Mouse (Mus musculus): ENCODE data around the gene Nectin1.

The Nectin1 gene

DNA sequence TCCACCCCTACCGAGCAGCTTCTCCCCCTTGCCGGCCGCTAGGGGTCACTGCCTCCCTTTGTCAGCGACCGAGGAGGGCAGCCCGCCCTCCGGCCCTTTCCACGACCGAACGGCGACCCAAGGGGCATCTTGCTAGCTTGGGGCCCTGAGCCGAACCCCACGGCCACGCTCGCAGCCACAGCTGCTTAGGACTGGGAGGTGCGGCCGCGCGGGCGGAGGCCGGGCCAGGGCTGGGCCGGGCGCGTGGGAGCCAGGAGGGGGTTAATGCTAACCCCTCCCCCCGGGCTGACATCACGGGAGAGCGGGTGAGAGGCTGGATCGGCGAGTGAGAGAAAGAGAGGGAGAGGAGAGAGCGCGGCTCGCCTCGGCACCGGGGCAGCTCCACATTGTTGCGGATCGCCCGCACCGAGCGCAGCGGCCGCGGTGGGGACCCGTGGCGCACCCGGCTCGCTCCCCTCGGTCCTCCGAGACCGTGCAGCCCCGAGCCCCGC is at the start of gene Nectin1:
Gene Nectin1, plus strand, starts transcription at position 338 of the 491 bp plus-strand sequence.
- in situ Hi-C loops (cut with MboI; ENCODE audit: low sequenced_read_pairs), result loop anchor here (5.0 kb wide), 1 partner anchor 54 kb away; no protein-coding TSS in a partner anchor

DNA sequence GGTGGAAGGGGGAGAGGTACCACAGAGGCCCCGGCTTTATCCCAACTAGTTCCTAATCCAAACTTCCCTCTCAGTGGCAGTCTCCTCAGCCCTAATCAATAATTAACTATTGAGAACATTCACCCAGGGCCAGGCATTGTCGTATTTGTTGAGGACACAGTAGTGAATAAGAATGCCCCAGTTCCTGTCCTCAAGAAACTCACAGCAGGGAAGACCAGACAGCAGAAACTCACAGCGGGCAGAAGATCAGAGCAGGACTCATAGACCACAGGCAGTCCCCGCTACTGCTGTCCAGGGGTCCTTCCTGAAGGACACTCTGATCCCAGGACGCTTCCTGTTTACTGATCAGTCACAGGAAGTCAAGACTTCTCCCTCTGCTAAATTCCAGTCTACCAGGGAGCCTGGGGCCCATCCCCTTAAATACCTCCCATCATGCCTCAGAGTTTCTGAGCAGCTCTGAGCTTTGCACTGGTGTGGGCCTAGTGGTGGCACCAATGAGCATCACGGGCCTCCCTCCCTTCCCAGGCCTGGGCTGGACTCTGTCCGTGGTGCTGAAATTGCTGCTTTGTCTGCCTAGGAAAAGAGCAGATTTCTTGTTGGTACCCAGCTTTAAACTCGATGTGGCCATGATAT is 45.6 kb upstream of the Nectin1 start:
- in situ Hi-C loops (cut with MboI; ENCODE audit: low sequenced_read_pairs), result no loop called here

DNA sequence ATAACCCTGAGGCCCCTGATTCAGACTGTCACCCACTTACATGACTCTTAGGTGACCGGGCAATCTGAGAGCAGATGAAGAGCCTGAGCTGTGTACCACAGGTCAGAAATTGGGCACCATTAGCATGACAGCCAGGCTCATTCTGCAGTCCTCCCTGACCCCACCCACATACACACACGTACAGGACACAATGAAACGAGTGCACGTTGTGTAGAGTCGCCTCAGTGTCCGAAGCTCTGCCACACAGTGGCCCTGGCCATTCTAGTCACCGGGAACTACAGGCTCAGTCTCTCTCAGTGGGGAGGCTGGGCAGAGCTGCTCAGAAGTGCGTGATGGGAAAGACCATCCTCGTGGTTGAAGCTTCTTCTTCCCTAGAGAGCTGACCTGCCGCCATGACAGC is 44.9 kb upstream of the Nectin1 start:
- in situ Hi-C loops (cut with MboI; ENCODE audit: low sequenced_read_pairs), result no loop called here

DNA sequence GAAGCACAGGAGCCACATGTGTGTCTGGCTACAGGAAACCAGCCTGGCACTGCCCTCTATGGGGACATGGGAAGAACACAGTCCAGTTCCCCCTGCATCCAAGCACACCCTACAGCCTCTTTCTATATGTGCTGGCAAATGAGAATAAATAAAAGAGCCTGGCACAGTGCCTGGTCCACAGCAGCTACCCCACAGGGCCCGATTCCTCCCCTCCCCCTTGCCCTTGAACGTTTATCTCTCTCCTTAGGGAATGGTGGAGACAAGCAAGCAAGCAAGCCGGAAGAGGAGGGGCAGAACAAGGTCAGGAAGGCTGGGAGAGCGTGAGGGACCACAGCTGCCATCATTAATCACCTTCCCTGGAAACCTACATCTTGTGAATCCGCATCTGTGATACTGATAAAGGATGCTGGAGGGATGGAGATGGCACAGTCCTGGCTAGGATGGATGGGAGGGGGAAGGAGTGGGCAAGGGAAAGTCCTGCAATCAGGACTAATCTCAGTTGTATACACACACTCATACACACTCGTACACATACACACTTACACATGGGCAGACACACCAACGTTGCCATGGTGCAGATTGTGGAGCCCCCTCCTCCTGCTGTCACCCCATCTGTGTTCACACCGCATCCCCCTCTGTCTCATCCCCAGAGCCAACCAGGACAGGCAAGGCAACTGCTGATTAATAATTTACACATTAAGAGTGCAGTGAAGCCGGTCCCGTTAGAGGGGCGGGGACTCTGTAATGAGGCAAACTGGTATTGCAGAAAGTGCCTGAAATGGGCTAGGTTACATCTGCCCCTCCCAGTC is 44.2 kb upstream of the Nectin1 start:
- in situ Hi-C loops (cut with MboI; ENCODE audit: low sequenced_read_pairs), result no loop called here

DNA sequence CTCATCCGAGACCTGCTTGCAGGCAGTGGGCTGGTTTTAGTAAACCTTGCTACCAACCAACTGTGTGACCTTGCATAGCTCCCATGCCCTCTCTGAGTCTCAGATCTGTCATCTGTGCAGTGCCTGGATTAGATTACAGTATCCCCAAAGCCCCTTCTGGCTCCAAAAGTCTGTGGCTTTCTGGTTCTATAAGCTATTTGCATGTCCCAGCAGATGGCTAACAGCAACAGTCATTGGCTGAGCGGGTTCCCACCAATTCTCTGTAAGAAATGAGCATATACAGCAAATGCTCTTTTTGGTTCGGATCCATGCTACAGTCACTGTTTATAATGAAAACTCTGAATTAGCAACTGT is 43.6 kb upstream of the Nectin1 start:
- in situ Hi-C loops (cut with MboI; ENCODE audit: low sequenced_read_pairs), result no loop called here

DNA sequence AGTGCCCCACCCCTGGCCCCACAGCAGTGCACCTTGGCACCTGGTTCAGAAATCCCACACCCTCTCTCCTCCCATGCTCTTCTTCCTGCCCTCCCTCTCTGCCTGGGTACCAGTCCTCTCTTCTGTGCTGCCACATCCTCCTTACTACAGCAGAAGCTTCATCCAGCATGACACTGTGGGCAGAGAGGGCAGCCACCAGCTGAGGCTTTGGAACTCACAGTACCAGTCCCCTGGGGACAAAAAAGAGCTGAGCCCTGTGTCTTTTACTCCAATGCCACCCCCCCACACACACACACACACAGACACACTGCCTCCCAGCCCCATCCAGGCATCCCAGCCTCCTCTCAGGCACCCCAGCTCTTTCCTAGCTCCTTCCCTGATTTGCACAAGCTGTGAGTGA is 42.0 kb upstream of the Nectin1 start:
- in situ Hi-C loops (cut with MboI; ENCODE audit: low sequenced_read_pairs), result no loop called here

DNA sequence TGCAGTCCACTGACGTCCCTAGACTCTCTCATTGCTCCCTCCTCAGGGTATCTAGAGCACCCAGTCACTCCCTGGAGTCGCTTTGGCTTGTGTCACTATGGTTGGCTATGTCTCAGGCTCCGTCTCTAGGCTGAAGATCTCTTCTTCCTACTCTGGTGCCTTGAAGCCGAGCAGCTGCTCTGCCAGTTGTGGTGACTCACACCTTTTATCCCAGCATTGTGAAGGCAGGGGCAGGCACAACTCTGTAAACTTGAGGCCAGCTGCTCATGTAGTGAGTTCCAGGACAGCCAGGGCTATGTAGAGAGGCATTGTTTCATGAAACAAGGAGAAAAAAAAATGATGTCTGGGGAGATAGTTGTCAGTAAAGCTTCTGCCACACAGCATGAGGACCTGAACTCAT is 36.2 kb upstream of the Nectin1 start:
- in situ Hi-C loops (cut with MboI; ENCODE audit: low sequenced_read_pairs), result no loop called here

DNA sequence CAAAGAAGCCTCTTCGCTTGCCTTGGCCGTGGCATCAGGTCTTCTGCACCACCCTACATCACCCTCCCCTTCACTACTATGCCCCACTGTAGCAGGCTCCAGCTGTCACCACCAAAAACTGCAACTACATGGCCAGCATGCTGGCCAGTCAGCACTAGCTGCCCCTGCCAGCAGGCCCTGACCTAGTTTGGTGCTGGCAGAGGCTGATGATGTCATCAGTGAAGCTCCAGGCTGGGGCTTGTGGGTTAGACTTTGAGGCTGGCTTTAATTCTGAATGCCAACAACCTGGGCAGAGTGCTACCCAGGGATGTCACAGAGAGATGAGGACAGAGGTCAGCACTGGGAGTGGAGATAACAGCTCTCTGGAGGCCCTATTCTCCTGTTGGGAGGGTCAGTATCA is 35.1 kb upstream of the Nectin1 start:
- in situ Hi-C loops (cut with MboI; ENCODE audit: low sequenced_read_pairs), result no loop called here

DNA sequence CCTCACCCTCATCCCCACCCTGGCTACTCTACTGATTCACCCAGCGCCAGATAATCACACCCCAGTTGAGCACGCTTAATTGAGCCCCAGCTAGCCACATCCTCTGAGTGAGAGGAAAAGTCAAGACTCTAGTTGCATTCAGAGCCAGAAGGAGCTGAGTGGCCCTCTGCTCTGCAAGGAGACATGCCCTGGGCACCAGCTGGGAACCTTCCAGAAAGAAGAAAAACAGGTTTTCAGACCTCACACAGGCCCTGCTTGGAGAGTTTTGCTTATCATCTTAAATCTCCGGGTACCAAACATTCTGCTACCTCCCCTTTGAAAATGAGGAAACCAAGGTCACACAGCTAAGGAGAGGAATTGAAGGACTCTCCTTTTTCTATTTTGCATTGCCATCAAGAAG is 30.4 kb upstream of the Nectin1 start:
- in situ Hi-C loops (cut with MboI; ENCODE audit: low sequenced_read_pairs), result no loop called here

DNA sequence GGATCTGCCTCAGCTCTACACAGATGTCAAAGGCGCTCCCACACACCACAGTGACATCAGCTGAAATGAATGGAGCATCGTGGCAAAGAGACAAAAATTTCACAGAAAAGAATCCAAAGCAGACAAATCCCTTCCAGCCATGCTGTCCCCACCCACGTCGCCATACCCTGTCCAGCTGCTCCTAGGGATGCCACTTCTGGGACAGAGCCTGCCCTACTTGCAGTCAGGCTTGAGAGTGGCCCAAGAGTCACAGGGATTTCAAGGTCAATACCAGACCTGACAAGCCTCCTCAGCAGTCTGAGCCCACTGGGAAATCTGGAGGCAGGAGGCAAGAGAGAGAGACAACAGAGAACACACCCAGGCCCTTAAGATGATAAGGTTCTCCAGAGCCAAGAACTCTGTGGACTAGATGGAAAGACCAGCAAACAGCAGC is 24.4 kb upstream of the Nectin1 start:
- in situ Hi-C loops (cut with MboI; ENCODE audit: low sequenced_read_pairs), result no loop called here

DNA sequence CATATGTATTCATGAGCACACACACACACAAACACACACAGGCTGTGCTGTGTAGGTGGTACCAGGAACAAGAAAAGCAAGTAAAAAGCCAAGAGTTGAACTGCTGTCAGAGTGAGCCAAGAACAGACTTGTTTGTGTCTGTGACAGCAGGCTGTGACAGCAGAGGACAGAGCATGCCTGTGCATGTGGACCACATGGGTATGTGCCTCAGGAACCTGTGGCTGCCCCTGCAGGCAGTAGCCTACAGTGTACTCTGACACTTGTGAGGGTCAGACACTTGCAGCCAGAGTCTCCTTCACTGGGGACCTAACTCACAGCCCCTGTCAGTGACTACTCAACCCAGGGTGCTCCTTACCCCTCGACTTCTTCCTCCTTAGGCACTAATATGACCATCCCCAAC is 23.7 kb upstream of the Nectin1 start:
- in situ Hi-C loops (cut with MboI; ENCODE audit: low sequenced_read_pairs), result no loop called here

DNA sequence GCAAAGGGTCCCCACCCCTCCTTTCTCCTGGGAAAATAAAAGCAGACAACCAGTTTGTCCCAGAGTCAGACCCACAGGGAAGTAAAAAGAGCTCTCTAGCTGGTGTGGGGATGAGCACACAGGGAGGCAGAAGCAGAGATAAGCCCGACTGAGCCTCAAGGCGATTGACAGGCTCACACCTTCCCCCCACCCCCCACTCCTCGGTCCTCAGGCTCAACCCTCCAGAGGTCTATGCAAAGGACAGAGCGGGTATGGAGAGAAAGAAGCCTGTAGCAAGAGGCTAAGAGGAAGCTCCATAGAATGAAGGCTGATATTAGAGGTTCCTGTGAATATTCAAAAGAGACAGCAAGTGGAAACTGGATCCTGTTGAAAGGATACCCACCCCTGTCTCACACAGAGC is 19.7 kb upstream of the Nectin1 start:
- in situ Hi-C loops (cut with MboI; ENCODE audit: low sequenced_read_pairs), result no loop called here

DNA sequence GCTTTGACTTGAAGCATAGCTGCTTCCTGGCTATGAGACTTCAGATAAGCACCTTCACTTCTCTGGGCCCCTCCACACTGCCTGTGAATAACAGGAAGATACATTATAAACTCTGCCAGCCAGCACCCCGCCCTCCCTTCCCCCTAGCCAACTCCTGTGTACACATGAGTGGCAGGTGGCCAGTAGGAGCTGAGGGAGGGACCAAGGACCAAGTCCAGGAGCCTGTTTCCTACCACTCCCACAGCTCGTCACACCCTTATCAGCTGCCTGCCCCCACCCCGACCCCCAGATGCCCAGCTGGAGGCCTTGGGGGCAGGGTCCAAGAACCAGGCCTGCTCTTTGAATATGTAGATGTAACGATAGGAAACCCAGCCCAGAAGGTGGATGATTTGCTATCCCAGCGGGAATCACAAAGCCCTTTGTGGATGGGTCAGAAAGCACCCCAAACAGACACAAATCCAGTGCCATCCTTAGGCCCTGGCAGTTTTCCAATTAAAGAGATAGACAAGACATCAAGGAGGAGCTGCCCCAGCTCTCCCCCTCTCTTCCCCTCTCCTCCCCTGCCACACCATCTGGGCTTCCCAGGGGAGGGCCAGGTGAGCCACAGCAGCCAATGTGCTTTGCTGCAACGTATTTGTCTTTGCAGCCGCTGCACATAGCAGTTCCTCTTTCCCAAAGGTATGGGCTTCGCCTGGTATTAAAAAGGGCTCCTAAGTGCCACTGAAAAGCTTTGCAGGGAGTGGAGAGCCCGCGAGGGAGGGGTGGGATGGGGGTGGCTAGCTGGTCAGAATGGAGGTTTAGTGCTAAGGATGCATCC is 14.1 kb upstream of the Nectin1 start:
- in situ Hi-C loops (cut with MboI; ENCODE audit: low sequenced_read_pairs), result no loop called here

DNA sequence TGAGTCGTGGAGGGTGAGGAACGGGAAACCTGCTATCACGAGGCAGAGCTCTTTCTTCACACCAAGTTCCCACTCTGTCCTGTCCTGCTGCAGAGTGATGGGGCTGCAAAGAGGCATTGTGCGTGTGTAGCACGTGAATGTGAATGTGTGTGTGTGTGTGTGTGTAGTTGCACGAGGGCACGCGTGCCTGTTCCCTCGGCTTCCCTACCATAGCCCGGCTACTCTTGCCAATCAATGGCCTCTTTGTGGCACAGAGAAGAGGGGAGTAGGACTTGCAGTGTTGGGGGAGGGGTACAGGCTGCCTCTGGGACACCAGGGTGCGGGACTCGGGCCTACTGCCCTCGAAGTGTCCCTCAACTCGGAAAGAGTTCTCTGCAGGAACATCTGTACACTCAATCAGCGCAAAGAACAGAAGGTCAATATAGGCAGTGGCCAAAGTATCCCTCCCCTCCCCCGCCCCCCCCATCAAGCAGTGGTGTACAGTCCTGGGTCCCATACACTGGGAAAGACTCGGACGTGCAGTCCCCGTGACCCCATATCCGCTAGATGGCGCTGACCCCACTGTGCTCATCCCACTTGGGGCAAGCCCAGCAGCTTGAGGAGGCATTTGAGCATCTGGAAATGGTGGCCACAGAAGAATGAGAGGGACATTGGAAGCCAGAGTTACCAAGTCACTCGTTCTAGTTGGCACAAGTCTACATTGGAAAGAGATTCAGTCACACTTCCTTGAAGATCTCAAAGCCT is 13.3 kb upstream of the Nectin1 start:
- in situ Hi-C loops (cut with MboI; ENCODE audit: low sequenced_read_pairs), result no loop called here

DNA sequence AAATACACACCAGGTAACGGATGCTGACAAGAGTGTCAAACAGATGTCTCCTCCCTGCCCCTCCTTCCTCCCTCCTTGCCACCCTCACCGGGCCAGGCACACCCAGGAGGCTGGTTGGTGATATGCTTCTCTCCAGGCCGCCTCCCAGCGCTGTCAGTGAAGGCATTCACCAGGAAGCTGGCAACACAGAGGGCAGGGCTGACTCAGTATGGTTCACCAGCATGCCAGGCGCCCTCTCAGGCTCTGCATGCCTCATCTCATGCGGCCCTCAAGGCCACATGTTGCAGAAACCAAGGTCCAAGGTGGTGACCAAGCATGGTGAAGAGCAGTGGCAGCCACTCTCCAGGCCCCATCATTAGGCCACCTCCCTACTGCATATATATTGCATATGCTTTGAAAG is 11.9 kb upstream of the Nectin1 start:
- in situ Hi-C loops (cut with MboI; ENCODE audit: low sequenced_read_pairs), result no loop called here

DNA sequence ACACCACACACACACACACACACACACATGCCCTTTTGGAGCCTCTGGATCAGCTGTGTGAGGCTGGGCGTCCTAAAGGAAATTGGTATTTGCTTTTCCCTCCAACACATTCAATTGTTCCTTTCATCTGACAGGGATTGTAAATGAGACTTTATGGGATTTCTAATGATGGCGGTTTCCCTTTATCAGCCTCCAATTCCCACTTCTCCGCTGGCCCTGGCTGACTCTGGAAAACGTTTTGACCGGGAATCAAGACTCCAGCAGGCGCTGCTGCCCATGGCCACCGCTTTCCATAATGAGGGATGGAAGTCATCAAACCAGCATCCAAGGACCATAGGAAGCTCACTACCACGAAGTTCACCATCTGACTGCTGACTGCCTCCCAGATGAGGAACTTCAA is 11.1 kb upstream of the Nectin1 start:
- in situ Hi-C loops (cut with MboI; ENCODE audit: low sequenced_read_pairs), result no loop called here

DNA sequence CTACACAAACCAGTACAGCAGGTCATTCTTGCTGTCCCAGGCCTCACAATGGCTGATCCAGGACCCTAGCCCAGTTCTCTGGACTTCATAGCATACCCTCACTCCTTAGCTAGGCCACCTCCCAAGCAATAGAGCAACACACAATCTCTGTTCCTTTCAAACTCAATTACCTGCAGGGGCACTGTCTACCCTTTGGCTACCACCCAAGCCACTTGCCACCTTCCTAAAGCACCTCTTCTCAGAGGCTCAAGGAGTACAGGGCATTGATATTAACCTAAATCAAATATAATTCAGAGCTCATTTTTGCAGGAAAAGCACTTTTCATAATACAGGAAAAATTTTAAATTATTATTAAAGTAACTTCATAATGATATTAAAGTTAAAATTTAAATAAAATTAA is 8.8 kb upstream of the Nectin1 start:
- in situ Hi-C loops (cut with MboI; ENCODE audit: low sequenced_read_pairs), result no loop called here

DNA sequence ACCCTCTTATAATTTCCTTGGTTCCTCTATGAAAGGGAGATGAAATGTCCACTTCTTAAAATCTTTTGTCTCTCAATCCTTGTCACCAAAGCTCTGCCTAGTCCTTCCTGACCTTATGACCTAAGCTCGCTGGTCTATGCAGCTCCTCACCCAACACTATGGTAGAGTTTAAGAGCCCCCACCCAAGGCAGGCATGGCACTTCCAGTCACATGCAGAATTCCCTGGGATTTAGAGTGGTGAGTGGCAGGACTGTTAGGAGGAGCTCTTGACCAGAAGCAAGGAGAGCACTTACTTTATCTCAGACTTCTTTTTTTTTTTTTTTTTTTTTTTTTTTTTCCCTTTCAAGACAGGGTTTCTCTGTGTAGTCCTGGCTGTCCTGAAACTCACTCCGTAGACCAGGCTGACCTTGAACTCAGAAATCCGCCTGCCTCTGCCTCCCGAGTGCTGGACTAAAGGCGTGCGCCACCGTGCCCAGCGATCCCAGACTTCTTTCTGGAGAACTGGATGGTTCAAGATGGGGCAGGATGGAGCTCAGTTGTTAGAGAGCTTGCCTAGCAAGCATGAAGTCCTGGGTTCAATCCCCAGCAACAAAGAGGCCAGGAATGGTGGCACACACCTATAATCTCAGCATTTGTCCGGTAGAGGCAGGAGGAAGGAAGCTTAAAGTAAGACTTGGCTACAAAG is 7.6 kb upstream of the Nectin1 start:
- in situ Hi-C loops (cut with MboI; ENCODE audit: low sequenced_read_pairs), result no loop called here

DNA sequence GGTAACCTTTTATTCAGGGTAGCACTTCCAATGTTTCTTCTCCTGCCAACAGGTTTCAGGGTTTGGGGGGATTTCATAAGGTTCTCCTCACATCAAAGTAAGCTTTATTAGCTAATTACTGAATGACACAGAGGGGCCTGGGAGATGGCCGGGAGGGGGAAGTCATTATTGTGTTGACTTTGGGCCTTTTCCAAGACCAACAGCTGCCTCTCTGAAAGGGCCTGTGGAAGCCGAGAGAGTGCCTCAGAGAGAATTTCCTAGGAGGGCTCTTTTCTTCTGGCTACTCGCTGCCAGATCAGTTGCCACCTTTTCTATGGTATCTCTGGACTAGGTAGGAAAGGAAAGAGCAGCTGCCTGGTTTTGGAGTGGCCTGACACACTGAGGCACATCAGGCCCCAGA is 6.5 kb upstream of the Nectin1 start:
- in situ Hi-C loops (cut with MboI; ENCODE audit: low sequenced_read_pairs), result no loop called here

DNA sequence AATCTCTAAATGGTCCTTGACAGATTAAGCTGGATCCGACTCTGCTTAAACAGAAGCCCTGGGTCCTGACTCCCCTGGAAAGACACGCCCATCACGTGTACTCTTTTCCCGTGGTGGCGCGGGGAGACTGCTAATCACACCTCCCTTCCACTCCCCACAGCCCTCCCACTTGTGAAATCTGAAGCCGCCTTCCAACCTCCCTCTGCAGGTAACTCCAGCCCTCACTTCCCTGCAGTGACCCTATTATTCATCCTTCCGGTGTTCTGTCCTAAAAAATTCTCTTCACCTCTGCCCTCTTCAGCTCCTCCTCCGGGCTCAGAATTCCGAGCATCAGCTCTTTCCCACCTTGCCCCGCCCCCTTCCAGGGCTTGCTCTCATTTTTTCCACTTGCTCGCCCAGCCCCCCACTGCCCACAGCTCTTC is 5.9 kb upstream of the Nectin1 start:
- in situ Hi-C loops (cut with MboI; ENCODE audit: low sequenced_read_pairs), result no loop called here

Measured in CH12F3 (cell line).